ENCODE assay signal across 10 mouse cellular contexts in genomic region chr1:134097080-134097855, GRCm38 (mm10). TPM values are rescaled to one million over a fixed set of nuclear protein-coding genes. Genes with fewer than 3 reads are reported as not detected.
DNase-seq lines count a peak whose midpoint lies in the region; ATAC-seq and TF ChIP-seq lines count a peak whose summit lies in the region.
"Had no signal": no experiment of that assay in that cellular context is flagged by ENCODE, and none has a peak within 500 bp of the region (broad histone marks: within the 10 kb centered on the region; RNA-seq: fewer than 3 reads in every experiment).

No protein-coding gene starts in this region.

- peak overlapping the region; percentile 79; the same call in 1 of the 2 replicates for H3K27ac ChIP-seq in limb, embryonic 15.5 days
- H3K27ac ChIP-seq in limb, embryonic 10.5 days: no peak overlapping the region
- peak overlapping the region; percentile 93 for H3K27ac ChIP-seq in forebrain, embryonic 15.5 days (replicated peaks)
- peak overlapping the region; percentile 83 for H3K27ac ChIP-seq in intestine, postnatal 0 days (ENCODE audit: low read depth, low read length)
- peak overlapping the region; percentile 92 for H3K27ac ChIP-seq in neural tube, embryonic 13.5 days (replicated peaks)

- no peaks in the 10 kb centered on the region for H3K27me3 ChIP-seq in limb, embryonic 15.5 days
- H3K27me3 ChIP-seq in limb, embryonic 10.5 days (ENCODE audit: low read depth, poor library complexity, severe bottlenecking): peaks cover 20% of the 10 kb centered on the region; the same call in 1 of the 2 replicates
- no peaks in the 10 kb centered on the region for H3K27me3 ChIP-seq in forebrain, embryonic 15.5 days
- no peaks in the 10 kb centered on the region for H3K27me3 ChIP-seq in intestine, postnatal 0 days (replicated peaks; ENCODE audit: control insufficient read depth, insufficient read depth, low read length)
- no peaks in the 10 kb centered on the region for H3K27me3 ChIP-seq in neural tube, embryonic 13.5 days

- TF ChIP-seq CTCF in intestine, postnatal 0 days (IDR thresholded peaks at IDR 0.05; ENCODE audit: low read depth): no peak

- H3K4me1 ChIP-seq in limb, embryonic 15.5 days: peaks cover 72% of the 10 kb centered on the region
- peaks cover 39% of the 10 kb centered on the region for H3K4me1 ChIP-seq in limb, embryonic 10.5 days
- H3K4me1 ChIP-seq in forebrain, embryonic 15.5 days: peaks cover 76% of the 10 kb centered on the region
- peaks cover 46% of the 10 kb centered on the region for H3K4me1 ChIP-seq in intestine, postnatal 0 days (replicated peaks; ENCODE audit: control insufficient read depth, insufficient read depth, low read length)
- peaks cover 81% of the 10 kb centered on the region for H3K4me1 ChIP-seq in neural tube, embryonic 13.5 days (replicated peaks)

- 92% methylated on average over 7 of the region's 7 CpGs for WGBS in limb, embryonic 15.5 days
- 94% methylated on average over 7 of the region's 7 CpGs for WGBS in limb, embryonic 10.5 days
- 74% methylated on average over 7 of the region's 7 CpGs for WGBS in forebrain, embryonic 15.5 days
- 72% methylated on average over 7 of the region's 7 CpGs for WGBS in intestine, postnatal 0 days
- WGBS in neural tube, embryonic 13.5 days: 85% methylated on average over 7 of the region's 7 CpGs

- no peaks in the 10 kb centered on the region for H3K36me3 ChIP-seq in limb, embryonic 15.5 days
- no peaks in the 10 kb centered on the region for H3K36me3 ChIP-seq in limb, embryonic 10.5 days
- H3K36me3 ChIP-seq in forebrain, embryonic 15.5 days: no peaks in the 10 kb centered on the region
- no peaks in the 10 kb centered on the region for H3K36me3 ChIP-seq in intestine, postnatal 0 days (ENCODE audit: control insufficient read depth, insufficient read depth)
- H3K36me3 ChIP-seq in neural tube, embryonic 13.5 days: no peaks in the 10 kb centered on the region

- no peaks in the 10 kb centered on the region for H3K9me3 ChIP-seq in limb, embryonic 15.5 days
- H3K9me3 ChIP-seq in limb, embryonic 10.5 days (replicated peaks): no peaks in the 10 kb centered on the region
- no peaks in the 10 kb centered on the region for H3K9me3 ChIP-seq in forebrain, embryonic 15.5 days
- no peaks in the 10 kb centered on the region for H3K9me3 ChIP-seq in intestine, postnatal 0 days (ENCODE audit: control insufficient read depth)
- H3K9me3 ChIP-seq in neural tube, embryonic 13.5 days: no peaks in the 10 kb centered on the region

- no peak overlapping the region for H3K4me3 ChIP-seq in limb, embryonic 15.5 days
- no peak overlapping the region for H3K4me3 ChIP-seq in limb, embryonic 10.5 days
- no peak overlapping the region for H3K4me3 ChIP-seq in forebrain, embryonic 15.5 days
- no peak overlapping the region for H3K4me3 ChIP-seq in intestine, postnatal 0 days (ENCODE audit: low read depth, low read length)
- no peak overlapping the region for H3K4me3 ChIP-seq in neural tube, embryonic 13.5 days

- ATAC-seq in limb, embryonic 15.5 days (ENCODE audit: insufficient number of reproducible peaks, low FRiP score, low TSS enrichment, low read depth): no peak
- no peak for ATAC-seq in forebrain, embryonic 15.5 days (replicated peaks)
- ATAC-seq in intestine, postnatal 0 days: no peak
- ATAC-seq in neural tube, embryonic 13.5 days (ENCODE audit: low read depth): no peak

- DNase-seq in limb, embryonic 10.5 days (ENCODE audit: low spot score): no peak
- no peak for DNase-seq in frontal cortex, postnatal 10 days (ENCODE audit: low spot score in 2 of 2)
- DNase-seq in layer of hippocampus, postnatal 36 days: no peak
- DNase-seq in urinary bladder, postnatal 25 days (ENCODE audit: low spot score): no peak
- DNase-seq: right cerebral cortex, adult 18-20 months had no signal

- no peak overlapping the region for H3K9ac ChIP-seq in limb, embryonic 15.5 days
- H3K9ac ChIP-seq in forebrain, embryonic 15.5 days (replicated peaks): no peak overlapping the region
- H3K9ac ChIP-seq in intestine, postnatal 0 days (ENCODE audit: low read depth, low read length): no peak overlapping the region
- peak overlapping the region; percentile 9; the same call in 1 of the 2 replicates for H3K9ac ChIP-seq in neural tube, embryonic 13.5 days

- H3K4me2 ChIP-seq in limb, embryonic 15.5 days: no peak overlapping the region
- no peak overlapping the region for H3K4me2 ChIP-seq in forebrain, embryonic 15.5 days (replicated peaks)
- H3K4me2 ChIP-seq in intestine, postnatal 0 days (replicated peaks; ENCODE audit: low read depth): 0 out of 2 replicates have a peak overlapping the region, but pooled peaks have one; percentile 67
- no peak overlapping the region for H3K4me2 ChIP-seq in neural tube, embryonic 13.5 days

RNA-seq across cellular contexts. Expression of gene Chit1, which starts 13.8 kb away (rescaled TPM):
- 0.50 and 0.59 TPM in 2 replicates for polyA plus RNA-seq in limb, embryonic 15.5 days (2015; fragmentation: Nextera tagmentation; extraction: Ambion mirVana)
- polyA plus RNA-seq in limb, embryonic 10.5 days (2016; fragmentation: Nextera tagmentation; extraction: Ambion mirVana): not detected in 2 replicates
- 0.17 and 0.24 TPM in 2 replicates for polyA plus RNA-seq in forebrain, embryonic 15.5 days (2015; fragmentation: Nextera tagmentation; extraction: Ambion mirVana)
- polyA plus RNA-seq in intestine, postnatal 0 days (2015; fragmentation: Nextera tagmentation; extraction: Ambion mirVana): 0.25 TPM in 1 of 2 replicates, not detected in the other
- 0.45 and 0.81 TPM in 2 replicates for polyA plus RNA-seq in neural tube, embryonic 13.5 days (2015; fragmentation: Nextera tagmentation; extraction: Ambion mirVana)
- total RNA-seq in layer of hippocampus, postnatal 36 days (2021): not detected
- polyA plus RNA-seq: limb, embryonic 11.5 days had no signal

RNA-seq across cellular contexts. Expression of gene Btg2, which starts 18.3 kb away (rescaled TPM):
- polyA plus RNA-seq in limb, embryonic 15.5 days (2015; fragmentation: Nextera tagmentation; extraction: Ambion mirVana): 30.9 and 35.1 TPM in 2 replicates
- 10.1 and 17.7 TPM in 2 replicates for polyA plus RNA-seq in limb, embryonic 10.5 days (2016; fragmentation: Nextera tagmentation; extraction: Ambion mirVana)
- polyA plus RNA-seq in forebrain, embryonic 15.5 days (2015; fragmentation: Nextera tagmentation; extraction: Ambion mirVana): 69.4 and 76.8 TPM in 2 replicates
- 30.0 and 32.6 TPM in 2 replicates for polyA plus RNA-seq in intestine, postnatal 0 days (2015; fragmentation: Nextera tagmentation; extraction: Ambion mirVana)
- 49.0 and 55.3 TPM in 2 replicates for polyA plus RNA-seq in neural tube, embryonic 13.5 days (2015; fragmentation: Nextera tagmentation; extraction: Ambion mirVana)
- 10 to 100 TPM; 18.7 to 18.9 TPM for total RNA-seq in layer of hippocampus, postnatal 36 days (2021)
